Mouse (Mus musculus): ENCODE results near the gene Sgo2a. TPM values are rescaled to one million over a fixed set of nuclear protein-coding genes. Genes with fewer than 3 reads are reported as not detected.

The Sgo2a gene
- polyA plus RNA-seq, 1 experiment from 2014 or later: 31.0 TPM

DNA sequence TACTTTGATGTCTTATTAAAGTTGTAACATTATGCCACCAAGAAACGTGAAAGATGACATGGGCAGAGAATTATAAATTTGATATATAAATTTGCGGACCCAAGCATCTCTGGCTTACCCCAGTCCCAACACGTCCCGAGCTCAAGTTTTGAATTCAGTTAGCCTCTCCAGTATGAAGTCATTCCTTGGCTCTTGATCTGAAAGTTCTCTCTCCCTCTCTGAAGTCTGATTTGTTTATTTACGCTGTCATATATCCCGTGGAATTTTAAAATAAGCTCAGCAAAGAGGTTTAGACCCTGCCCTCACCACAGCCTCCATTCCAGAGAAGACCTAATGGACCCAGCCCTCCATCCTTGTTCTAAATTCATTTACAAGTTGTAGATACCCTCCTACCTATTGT, 73.4 kb downstream of the Sgo2a start:
- ATAC-seq (replicated peaks; ENCODE audit: low FRiP score) (no peak), DNase-seq (ENCODE audit: low spot score) (no peak)
- 92% methylated on average over 6 of the region's 6 CpGs for WGBS
- H3K4me2 ChIP-seq (ENCODE audit: low read depth, low read length, severe bottlenecking): no peak overlapping the region
- no peaks in the 10 kb centered on the region for H3K4me1 ChIP-seq (replicated peaks; ENCODE audit: control insufficient read depth, insufficient read depth, low read length)
- no peaks in the 10 kb centered on the region for H3K9me3 ChIP-seq (ENCODE audit: control insufficient read depth, low read length)
- H3K27ac ChIP-seq (ENCODE audit: low read depth, low read length): no peak overlapping the region
- H3K4me3 ChIP-seq (ENCODE audit: low read depth, low read length): no peak overlapping the region
- no peak overlapping the region for H3K9ac ChIP-seq (ENCODE audit: low read length)
- no peaks in the 10 kb centered on the region for H3K36me3 ChIP-seq (ENCODE audit: control insufficient read depth, insufficient read depth, low read length)
- H3K27me3 ChIP-seq (ENCODE audit: control insufficient read depth, insufficient read depth, low read length): no peaks in the 10 kb centered on the region

DNA sequence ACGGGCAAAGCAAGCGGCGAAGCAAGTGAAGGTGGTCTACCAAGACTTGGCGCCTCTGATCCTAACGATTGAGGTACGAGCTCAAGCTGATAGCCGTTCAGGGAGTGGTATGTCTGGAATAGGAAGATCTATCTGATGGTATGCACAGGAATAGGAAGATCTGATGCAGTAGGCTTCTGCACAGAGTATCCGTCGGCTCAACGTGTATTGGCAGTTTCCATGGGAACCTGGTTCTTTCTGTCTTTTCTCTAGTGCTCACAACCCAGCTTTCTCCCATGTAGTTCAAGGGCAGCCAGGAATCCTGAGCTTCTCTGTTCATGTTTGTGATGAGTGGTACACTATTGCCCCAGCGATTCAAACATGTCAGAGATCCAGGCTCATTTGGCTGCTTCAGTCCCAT, 74.3 kb downstream of the Sgo2a start:
- WGBS: 94% methylated on average over 11 of the region's 11 CpGs
- H3K4me2 ChIP-seq (ENCODE audit: low read depth, low read length, severe bottlenecking): no peak overlapping the region
- no peak for ATAC-seq (replicated peaks; ENCODE audit: low FRiP score)
- no peaks in the 10 kb centered on the region for H3K36me3 ChIP-seq (ENCODE audit: control insufficient read depth, insufficient read depth, low read length)
- DNase-seq (ENCODE audit: low spot score): no peak
- no peak overlapping the region for H3K9ac ChIP-seq (ENCODE audit: low read length)
- H3K4me3 ChIP-seq (ENCODE audit: low read depth, low read length): no peak overlapping the region
- no peak overlapping the region for H3K27ac ChIP-seq (ENCODE audit: low read depth, low read length)
- H3K27me3 ChIP-seq (ENCODE audit: control insufficient read depth, insufficient read depth, low read length): no peaks in the 10 kb centered on the region
- no peaks in the 10 kb centered on the region for H3K9me3 ChIP-seq (ENCODE audit: control insufficient read depth, low read length)
- no peaks in the 10 kb centered on the region for H3K4me1 ChIP-seq (replicated peaks; ENCODE audit: control insufficient read depth, insufficient read depth, low read length)

DNA sequence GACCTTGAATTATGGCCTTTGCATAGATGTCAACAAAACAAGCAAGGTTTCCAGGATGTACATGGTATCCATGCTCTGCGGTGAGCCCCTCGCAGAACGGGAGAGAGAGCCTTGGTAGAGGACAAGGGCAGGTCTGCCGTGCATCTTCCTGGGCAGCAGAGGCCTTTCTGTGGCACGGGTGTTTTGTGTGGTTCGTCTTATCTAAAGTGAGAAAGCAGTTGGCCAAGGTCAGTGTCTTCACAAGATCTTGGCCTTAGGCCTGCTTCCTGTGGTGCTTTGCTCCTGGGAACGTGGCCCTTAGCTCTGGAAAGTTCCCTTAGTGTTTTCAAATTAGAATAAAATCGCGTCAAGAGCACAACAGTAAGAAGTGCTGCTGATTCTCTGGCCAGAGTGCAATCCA, 75.2 kb downstream of the Sgo2a start:
- no peak overlapping the region for H3K27ac ChIP-seq (ENCODE audit: low read depth, low read length)
- no peak for ATAC-seq (replicated peaks; ENCODE audit: low FRiP score)
- WGBS: 89% methylated on average over 9 of the region's 9 CpGs

DNA sequence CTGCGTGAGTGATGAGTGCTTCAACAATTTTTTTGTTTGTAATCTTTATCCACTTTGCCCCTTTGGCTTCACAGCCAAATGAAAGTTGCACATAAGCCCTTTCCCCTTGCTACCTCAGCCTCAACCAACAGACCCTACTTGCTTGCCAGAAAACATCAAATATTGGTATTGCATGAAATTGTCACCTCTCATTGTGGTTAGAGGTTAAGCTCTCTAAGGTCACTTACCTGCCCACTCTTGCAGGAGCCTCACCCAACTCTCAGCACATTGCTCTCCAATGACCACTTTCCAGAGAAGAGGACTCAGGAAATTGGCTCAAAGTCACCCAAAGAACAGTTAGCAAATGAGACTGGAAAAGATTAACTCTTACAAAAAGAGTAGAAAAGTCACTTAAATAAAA, 75.7 kb downstream of the Sgo2a start:
- ATAC-seq (replicated peaks; ENCODE audit: low FRiP score) (no peak), DNase-seq (ENCODE audit: low spot score) (no peak)
- H3K4me1 ChIP-seq (replicated peaks; ENCODE audit: control insufficient read depth, insufficient read depth, low read length): no peaks in the 10 kb centered on the region
- no peaks in the 10 kb centered on the region for H3K36me3 ChIP-seq (ENCODE audit: control insufficient read depth, insufficient read depth, low read length)
- H3K4me3 ChIP-seq (ENCODE audit: low read depth, low read length): no peak overlapping the region
- WGBS: 87% methylated on average over 1 of the region's 1 CpGs
- H3K27me3 ChIP-seq (ENCODE audit: control insufficient read depth, insufficient read depth, low read length): no peaks in the 10 kb centered on the region
- H3K4me2 ChIP-seq (ENCODE audit: low read depth, low read length, severe bottlenecking): no peak overlapping the region
- H3K9ac ChIP-seq (ENCODE audit: low read length): no peak overlapping the region
- H3K9me3 ChIP-seq (ENCODE audit: control insufficient read depth, low read length): no peaks in the 10 kb centered on the region
- no peak overlapping the region for H3K27ac ChIP-seq (ENCODE audit: low read depth, low read length)

More for the DNA sequence above, 75.2 kb downstream of the Sgo2a start:
- no peaks in the 10 kb centered on the region for H3K27me3 ChIP-seq (ENCODE audit: control insufficient read depth, insufficient read depth, low read length)
- H3K4me1 ChIP-seq (replicated peaks; ENCODE audit: control insufficient read depth, insufficient read depth, low read length): no peaks in the 10 kb centered on the region
- no peaks in the 10 kb centered on the region for H3K9me3 ChIP-seq (ENCODE audit: control insufficient read depth, low read length)
- no peak overlapping the region for H3K4me3 ChIP-seq (ENCODE audit: low read depth, low read length)
- no peak overlapping the region for H3K9ac ChIP-seq (ENCODE audit: low read length)
- H3K4me2 ChIP-seq (ENCODE audit: low read depth, low read length, severe bottlenecking): no peak overlapping the region
- no peak for DNase-seq (ENCODE audit: low spot score)
- no peaks in the 10 kb centered on the region for H3K36me3 ChIP-seq (ENCODE audit: control insufficient read depth, insufficient read depth, low read length)

DNA sequence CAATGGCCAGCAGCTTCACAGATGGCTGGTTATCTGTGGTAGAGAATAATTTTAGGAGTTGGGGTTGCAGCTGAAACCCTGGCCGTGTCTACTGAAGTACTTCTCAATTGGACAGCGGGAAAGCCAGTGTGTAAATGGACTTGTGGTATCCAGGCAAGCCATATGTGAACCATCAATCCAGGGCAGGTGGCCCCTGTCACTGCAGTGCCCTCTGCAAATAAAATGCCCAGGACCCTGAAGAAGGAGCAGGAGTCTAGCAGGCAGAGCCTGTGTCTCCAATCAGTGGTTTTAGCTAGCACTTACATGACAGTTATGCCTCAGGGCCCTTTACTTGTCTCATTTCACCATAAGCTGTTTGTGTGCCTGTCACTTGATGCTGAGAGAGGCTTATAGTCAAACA, 76.6 kb downstream of the Sgo2a start:
- WGBS: 86% methylated on average over 2 of the region's 2 CpGs
- no peaks in the 10 kb centered on the region for H3K4me1 ChIP-seq (replicated peaks; ENCODE audit: control insufficient read depth, insufficient read depth, low read length)
- H3K27me3 ChIP-seq (ENCODE audit: control insufficient read depth, insufficient read depth, low read length): no peaks in the 10 kb centered on the region
- H3K4me3 ChIP-seq (ENCODE audit: low read depth, low read length): no peak overlapping the region
- H3K36me3 ChIP-seq (ENCODE audit: control insufficient read depth, insufficient read depth, low read length): no peaks in the 10 kb centered on the region
- no peaks in the 10 kb centered on the region for H3K9me3 ChIP-seq (ENCODE audit: control insufficient read depth, low read length)
- H3K4me2 ChIP-seq (ENCODE audit: low read depth, low read length, severe bottlenecking): no peak overlapping the region
- no peak overlapping the region for H3K9ac ChIP-seq (ENCODE audit: low read length)
- ATAC-seq (replicated peaks; ENCODE audit: low FRiP score): no peak
- no peak overlapping the region for H3K27ac ChIP-seq (ENCODE audit: low read depth, low read length)
- DNase-seq (ENCODE audit: low spot score): no peak

DNA sequence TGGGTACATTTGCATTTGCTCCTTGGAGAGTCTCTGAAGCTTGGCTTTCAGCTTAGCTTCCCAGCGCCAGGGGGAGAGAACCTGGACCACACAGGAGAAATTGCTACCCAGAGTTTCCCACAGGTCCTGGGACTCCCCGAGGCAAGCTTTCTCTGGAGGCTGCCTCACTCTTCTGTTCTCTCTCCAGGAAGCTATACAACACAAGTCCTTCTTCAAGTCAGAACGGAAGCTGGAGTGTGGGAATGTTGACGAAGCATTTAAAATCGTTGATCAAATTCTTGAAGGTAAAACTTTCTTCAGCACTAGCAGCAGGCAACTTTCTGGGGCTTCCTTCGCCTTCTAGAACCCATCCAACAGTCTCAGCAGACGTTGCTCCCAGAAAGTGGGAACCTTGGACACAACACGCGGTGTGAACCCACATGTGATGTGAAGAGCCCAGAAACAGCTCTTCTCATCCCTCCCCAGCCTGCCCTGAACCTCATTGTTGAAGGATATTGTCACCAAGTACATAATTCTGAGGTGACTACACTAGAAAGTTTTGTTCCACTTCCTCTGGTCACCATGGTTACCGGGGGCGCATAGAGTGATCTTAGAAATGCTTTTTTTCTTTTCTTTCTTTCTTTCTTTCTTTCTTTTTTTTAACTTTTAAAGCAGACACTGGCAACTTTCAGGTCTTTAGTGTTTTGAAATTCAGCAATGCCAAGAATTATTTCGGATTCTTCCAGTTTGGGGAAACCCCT, 77.4 kb downstream of the Sgo2a start:
- Histone ChIP-seq H3K27ac (ENCODE audit: low read depth, low read length) (no peak overlapping the region), H3K4me3 (ENCODE audit: low read depth, low read length) (no peak overlapping the region), H3K36me3 (ENCODE audit: control insufficient read depth, insufficient read depth, low read length) (no peaks in the 10 kb centered on the region), H3K9ac (ENCODE audit: low read length) (no peak overlapping the region), H3K4me1 (replicated peaks; ENCODE audit: control insufficient read depth, insufficient read depth, low read length) (no peaks in the 10 kb centered on the region), H3K9me3 (ENCODE audit: control insufficient read depth, low read length) (no peaks in the 10 kb centered on the region), H3K4me2 (ENCODE audit: low read depth, low read length, severe bottlenecking) (no peak overlapping the region), H3K27me3 (ENCODE audit: control insufficient read depth, insufficient read depth, low read length) (no peaks in the 10 kb centered on the region)
- 79% methylated on average over 12 of the region's 12 CpGs for WGBS
- DNase-seq (ENCODE audit: low spot score) (no peak), ATAC-seq (replicated peaks; ENCODE audit: low FRiP score) (no peak)

DNA sequence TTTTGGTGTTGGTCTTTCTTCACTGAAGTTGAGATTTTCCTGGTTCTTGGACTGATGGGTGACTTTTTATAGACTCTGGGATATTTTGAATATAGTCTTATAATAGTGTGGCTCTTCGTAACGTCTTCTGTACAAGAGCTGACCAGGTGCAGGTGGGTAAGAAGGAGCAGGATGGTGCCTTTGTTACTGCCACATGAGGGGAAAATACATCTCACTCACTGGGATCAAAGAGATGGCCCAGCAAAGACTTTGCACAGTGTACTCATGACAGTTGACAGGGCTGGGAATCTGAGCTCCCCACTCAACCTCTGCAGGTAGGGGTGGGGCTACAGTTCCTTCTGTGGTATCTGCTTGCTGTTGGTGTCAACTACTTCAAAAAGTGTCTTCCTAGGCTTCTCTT, 78.5 kb downstream of the Sgo2a start:
- Histone ChIP-seq H3K4me1 (replicated peaks; ENCODE audit: control insufficient read depth, insufficient read depth, low read length) (no peaks in the 10 kb centered on the region), H3K9me3 (ENCODE audit: control insufficient read depth, low read length) (no peaks in the 10 kb centered on the region), H3K4me2 (ENCODE audit: low read depth, low read length, severe bottlenecking) (no peak overlapping the region), H3K27me3 (ENCODE audit: control insufficient read depth, insufficient read depth, low read length) (no peaks in the 10 kb centered on the region), H3K36me3 (ENCODE audit: control insufficient read depth, insufficient read depth, low read length) (no peaks in the 10 kb centered on the region), H3K9ac (ENCODE audit: low read length) (no peak overlapping the region), H3K4me3 (ENCODE audit: low read depth, low read length) (no peak overlapping the region), H3K27ac (ENCODE audit: low read depth, low read length) (no peak overlapping the region)
- no peak for ATAC-seq (replicated peaks; ENCODE audit: low FRiP score)
- no peak for DNase-seq (ENCODE audit: low spot score)
- WGBS: 91% methylated on average over 2 of the region's 2 CpGs

Other genes starting within 250 kb of the Sgo2a start
- gene Spats2l, start 221.8 kb upstream of the Sgo2a start, polyA plus RNA-seq (2014; fragmentation: Nextera tagmentation; extraction: Ambion mirVana): 37.3 and 37.5 TPM in 2 replicates
- 19.5 TPM in 2 replicates for gene Kctd18, start 23.0 kb downstream of the Sgo2a start, polyA plus RNA-seq (2014; fragmentation: Nextera tagmentation; extraction: Ambion mirVana)
- 0.12 and 0.16 TPM in 2 replicates for gene Aox1, start 34.0 kb downstream of the Sgo2a start, polyA plus RNA-seq (2014; fragmentation: Nextera tagmentation; extraction: Ambion mirVana)
- gene Aox3, start 117.2 kb downstream of the Sgo2a start, polyA plus RNA-seq (2014; fragmentation: Nextera tagmentation; extraction: Ambion mirVana): 0.09 TPM in 1 of 2 replicates, not detected in the other
- 0.07 TPM in 1 of 2 replicates, not detected in the other for gene Aox4, start 214.4 kb downstream of the Sgo2a start, polyA plus RNA-seq (2014; fragmentation: Nextera tagmentation; extraction: Ambion mirVana)

Measured in forebrain, embryonic 11.5 days (tissue).